Mouse (Mus musculus): ENCODE measurements at regions not wholly inside any gene's neighbourhood (a gene's known extent, or its start where the extent isn't known, plus 50 kb on each side); places are given as distances from the start of the nearest gene placed in this dataset.

- intact Hi-C loops (cut with DNase I): no loop called here
- no peak for DNase-seq
These were observed 199.9 kb downstream of the Tgfb2 start for GRCm38 (mm10) chr1:186505912-186506311.

GRCm38 (mm10) chr1:186505051-186505711, 200.6 kb downstream of the Tgfb2 start:
- intact Hi-C loops (cut with DNase I): no loop called here
- no peak for DNase-seq

- intact Hi-C loops (cut with DNase I): no loop called here
These were observed 204.1 kb downstream of the Tgfb2 start for GRCm38 (mm10) chr1:186501726-186502125.

GRCm38 (mm10) chr1:186497872-186498271, 207.9 kb downstream of the Tgfb2 start:
- intact Hi-C loops (cut with DNase I): no loop called here

More at GRCm38 (mm10) chr1:186501726-186502125, 204.1 kb downstream of the Tgfb2 start:
- DNase-seq: no peak

GRCm38 (mm10) chr1:186497333-186497732, 208.5 kb downstream of the Tgfb2 start:
- no peak for DNase-seq

More at GRCm38 (mm10) chr1:186497872-186498271, 207.9 kb downstream of the Tgfb2 start:
- DNase-seq: no peak

GRCm38 (mm10) chr1:186494411-186494783, 211.4 kb downstream of the Tgfb2 start:
- DNase-seq: no peak
- intact Hi-C loops (cut with DNase I): no loop called here

More at GRCm38 (mm10) chr1:186497333-186497732, 208.5 kb downstream of the Tgfb2 start:
- intact Hi-C loops (cut with DNase I): no loop called here

- intact Hi-C loops (cut with DNase I): no loop called here
These were observed 212.0 kb downstream of the Tgfb2 start for GRCm38 (mm10) chr1:186493664-186494410.

GRCm38 (mm10) chr1:186482177-186482576, 223.6 kb downstream of the Tgfb2 start:
- peak in 1 of 2 experiments; percentile 35 for DNase-seq
- intact Hi-C loops (cut with DNase I): no loop called here

More at GRCm38 (mm10) chr1:186493664-186494410, 212.0 kb downstream of the Tgfb2 start:
- no peak for DNase-seq

GRCm38 (mm10) chr1:186480019-186480418, 225.8 kb downstream of the Tgfb2 start:
- no peak for DNase-seq
- intact Hi-C loops (cut with DNase I): no loop called here

- intact Hi-C loops (cut with DNase I): no loop called here
- DNase-seq: peak; percentile 36 to 59
These were observed 227.2 kb downstream of the Tgfb2 start for GRCm38 (mm10) chr1:186478428-186479238.

- intact Hi-C loops (cut with DNase I): no loop called here
- DNase-seq: no peak
These were observed 230.9 kb downstream of the Tgfb2 start for GRCm38 (mm10) chr1:186474844-186475243.

GRCm38 (mm10) chr1:186474385-186474784, 231.4 kb downstream of the Tgfb2 start:
- DNase-seq: no peak
- intact Hi-C loops (cut with DNase I): no loop called here

GRCm38 (mm10) chr1:186472955-186473354, 232.8 kb downstream of the Tgfb2 start:
- no peak for DNase-seq
- intact Hi-C loops (cut with DNase I): no loop called here

GRCm38 (mm10) chr1:186465526-186465925, 240.3 kb downstream of the Tgfb2 start:
- intact Hi-C loops (cut with DNase I): no loop called here
- no peak for DNase-seq

GRCm38 (mm10) chr1:186460742-186461141, 245.0 kb downstream of the Tgfb2 start:
- peak; percentile 23 to 34 for DNase-seq
- intact Hi-C loops (cut with DNase I): no loop called here

GRCm38 (mm10) chr1:186458099-186458637, 247.6 kb downstream of the Tgfb2 start:
- intact Hi-C loops (cut with DNase I): loop anchor here (5.0 kb wide), 1 partner anchor 254 kb away; no protein-coding TSS in a partner anchor
- DNase-seq: no peak

GRCm38 (mm10) chr1:186457098-186457497, 248.7 kb downstream of the Tgfb2 start:
- DNase-seq: no peak
- intact Hi-C loops (cut with DNase I): loop anchor here (5.0 kb wide), 1 partner anchor 255 kb away; no protein-coding TSS in a partner anchor

- intact Hi-C loops (cut with DNase I): loop anchor here (5.0 kb wide), 1 partner anchor 256 kb away; no protein-coding TSS in a partner anchor
- DNase-seq: peak in 1 of 2 experiments; percentile 41
These were observed 249.7 kb downstream of the Tgfb2 start for GRCm38 (mm10) chr1:186456131-186456530.

- intact Hi-C loops (cut with DNase I): loop anchor here (5.0 kb wide), 1 partner anchor 257 kb away; no protein-coding TSS in a partner anchor
- DNase-seq: no peak
These were observed 250.6 kb downstream of the Tgfb2 start for GRCm38 (mm10) chr1:186455177-186455660.

Measured in heart, postnatal 14 days (tissue).